ENCODE assay signal across 8 mouse cellular contexts in genomic region chr11:54303728-54304470, GRCm38 (mm10). TPM values are rescaled to one million over a fixed set of nuclear protein-coding genes. Genes with fewer than 3 reads are reported as not detected.
DNase-seq lines count a peak whose midpoint lies in the region; ATAC-seq and TF ChIP-seq lines count a peak whose summit lies in the region.

TSS of gene Acsl6 (plus strand) at chr11:54303798.

- peak; percentile 53 for DNase-seq in CD4-positive, CD25-positive, alpha-beta regulatory T cell, adult 2 months (ENCODE audit: low read depth, low spot score)
- DNase-seq in thymus, postnatal 14 days: peak; percentile 10
- DNase-seq in thymus, postnatal 10 days (ENCODE audit: low spot score in 2 of 2): no peak
- DNase-seq in forelimb bud, embryonic 11.5 days (ENCODE audit: low read depth, low spot score): peak; percentile 13
- peak; percentile 37 to 62 for DNase-seq in layer of hippocampus, adult 18-20 months (ENCODE audit: low spot score in 2 of 2)
- peak; percentile 97 for DNase-seq in midbrain, embryonic 11.5 days (ENCODE audit: low spot score, missing footprints)
- DNase-seq in stomach, postnatal 0 days (ENCODE audit: low spot score): peak; percentile 25

- TF ChIP-seq CTCF in stomach, postnatal 0 days (IDR thresholded peaks at IDR 0.05; ENCODE audit: low read depth): peak; percentile 21; the same call in 1 of the 2 replicates

- no peaks in the 10 kb centered on the region for H3K27me3 ChIP-seq in midbrain, embryonic 11.5 days (ENCODE audit: control insufficient read depth, insufficient read depth, low read length)
- no peaks in the 10 kb centered on the region for H3K27me3 ChIP-seq in stomach, postnatal 0 days (ENCODE audit: control insufficient read depth, insufficient read depth, low read length)

- ATAC-seq in CD4-positive, CD25-positive, alpha-beta regulatory T cell, adult 4 months: no peak
- peak; percentile 81 for ATAC-seq in midbrain, embryonic 11.5 days (ENCODE audit: low FRiP score)
- ATAC-seq in stomach, postnatal 0 days (ENCODE audit: low FRiP score, low TSS enrichment): peak; percentile 45; the same call in 1 of the 2 replicates

- H3K4me2 ChIP-seq in midbrain, embryonic 11.5 days: peak within 1 kb of the TSS; percentile 58
- peak within 1 kb of the TSS; percentile 79 for H3K4me2 ChIP-seq in stomach, postnatal 0 days (replicated peaks; ENCODE audit: low read depth)

- peaks cover 19% of the 10 kb centered on the region for H3K4me1 ChIP-seq in midbrain, embryonic 11.5 days (ENCODE audit: control insufficient read depth, insufficient read depth, low read length)
- no peaks in the 10 kb centered on the region; the same call in 1 of the 2 replicates for H3K4me1 ChIP-seq in stomach, postnatal 0 days (replicated peaks; ENCODE audit: control insufficient read depth, insufficient read depth)

- no peaks in the 10 kb centered on the region for H3K36me3 ChIP-seq in midbrain, embryonic 11.5 days (ENCODE audit: control insufficient read depth, insufficient read depth, low read length)
- no peaks in the 10 kb centered on the region for H3K36me3 ChIP-seq in stomach, postnatal 0 days (ENCODE audit: control insufficient read depth, insufficient read depth, low read length)

- H3K4me3 ChIP-seq in midbrain, embryonic 11.5 days (ENCODE audit: low read depth, low read length): peak within 1 kb of the TSS; percentile 47
- H3K4me3 ChIP-seq in stomach, postnatal 0 days (ENCODE audit: low read depth, low read length): peak within 1 kb of the TSS; percentile 49

- H3K27ac ChIP-seq in midbrain, embryonic 11.5 days (ENCODE audit: low read depth, low read length): peak within 1 kb of the TSS; percentile 57
- no peak within 1 kb of the TSS for H3K27ac ChIP-seq in stomach, postnatal 0 days (replicated peaks)

- H3K9me3 ChIP-seq in midbrain, embryonic 11.5 days (ENCODE audit: control insufficient read depth, low read length): no peaks in the 10 kb centered on the region
- H3K9me3 ChIP-seq in stomach, postnatal 0 days (ENCODE audit: control insufficient read depth, low read length): no peaks in the 10 kb centered on the region

- WGBS in midbrain, embryonic 11.5 days: under 1% methylated on average over 55 of the region's 59 CpGs
- under 1% methylated on average over 47 of the region's 59 CpGs for WGBS in stomach, postnatal 0 days

- peak within 1 kb of the TSS; percentile 92 for H3K9ac ChIP-seq in midbrain, embryonic 11.5 days (ENCODE audit: low read length)
- peak within 1 kb of the TSS; percentile 45; the same call in 1 of the 2 replicates for H3K9ac ChIP-seq in stomach, postnatal 0 days (ENCODE audit: low read length)

- TF ChIP-seq EP300 in stomach, postnatal 0 days (optimal IDR thresholded peaks at IDR 0.05): no peak

RNA-seq across cellular contexts. Expression of gene Acsl6, which starts in this region (rescaled TPM):
- polyA plus RNA-seq in CD4-positive, CD25-positive, alpha-beta regulatory T cell, adult 4 months (2017; shearing (Covaris generic)): not detected
- total RNA-seq in layer of hippocampus, adult 18-20 months (2021): 100 to 1,000 TPM; 171 to 189 TPM
- 20.4 and 22.4 TPM in 2 replicates for polyA plus RNA-seq in midbrain, embryonic 11.5 days (2014; fragmentation: Nextera tagmentation; extraction: Ambion mirVana)
- 1.1 and 1.3 TPM in 2 replicates for polyA plus RNA-seq in stomach, postnatal 0 days (2015; fragmentation: Nextera tagmentation; extraction: Ambion mirVana)

Comparison
In these comparisons a context has a peak if more than half of its experiments do, and no peak if none do; other contexts are left out.
1. DNase-seq: peak in CD4-positive, CD25-positive, alpha-beta regulatory T cell, adult 2 months (single experiment), thymus, postnatal 14 days (single experiment), forelimb bud, embryonic 11.5 days (single experiment), layer of hippocampus, adult 18-20 months (2 of 2), midbrain, embryonic 11.5 days (single experiment) and stomach, postnatal 0 days (single experiment); none in thymus, postnatal 10 days (0 of 2).